Mouse (Mus musculus): ENCODE data around the gene Insyn1.

DNA sequence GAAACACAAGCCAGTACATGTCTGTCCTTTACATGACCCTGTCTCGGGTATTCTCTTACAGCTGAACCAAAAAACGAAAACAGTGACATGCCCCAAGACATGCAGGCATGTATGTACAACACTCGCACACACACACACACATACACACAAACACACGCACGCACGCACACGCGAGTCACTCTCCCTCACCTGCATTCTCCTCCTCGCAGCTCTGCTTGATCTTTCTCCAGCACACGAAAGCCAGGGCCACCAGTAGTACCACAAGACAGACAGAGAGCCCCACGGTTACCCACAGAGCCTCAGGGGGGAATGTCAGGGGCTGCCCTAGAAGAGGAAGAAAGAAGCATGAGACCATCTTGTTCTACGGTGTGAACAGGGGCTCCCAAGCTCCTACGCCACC lies 42.0 kb downstream of the Insyn1 start:
- TF ChIP-seq CTCF (IDR thresholded peaks at IDR 0.05; ENCODE audit: borderline replicate concordance, insufficient read depth, low read depth, low read length) (no peak), POLR2A (IDR thresholded peaks at IDR 0.05; ENCODE audit: borderline replicate concordance, insufficient read depth, low read length) (no peak)
